Mouse (Mus musculus) forebrain, embryonic 10.5 days (tissue): ENCODE data around the gene Pbx3. TPM values are rescaled to one million over a fixed set of nuclear protein-coding genes. Genes with fewer than 3 reads are reported as not detected.

Experiments used
- DNase-seq: peaks from one replicate; pipeline ENCODE4 v3.0.0-alpha.2; 2017; ENCODE audit warnings: low spot score; ENCODE audit errors: extremely low spot score
- H3K27ac ChIP-seq: fragments of 300-500 bp; sonication (generic); 2 replicates; pipeline ENCODE4 v1.5.1; 2016; ENCODE audit warnings: mild to moderate bottlenecking
- H3K27me3 ChIP-seq: fragments of 300-500 bp; sonication (generic); 2 replicates; pipeline ENCODE4 v1.6.1; 2016; ENCODE audit warnings: mild to moderate bottlenecking; ENCODE audit not compliant: poor library complexity, severe bottlenecking
- H3K36me3 ChIP-seq: fragments of 300-500 bp; sonication (generic); replicated peaks from 2 replicates; pipeline ENCODE4 v1.6.1; 2016; ENCODE audit warnings: mild to moderate bottlenecking, moderate library complexity
- H3K4me1 ChIP-seq: fragments of 300-500 bp; sonication (generic); 2 replicates; pipeline ENCODE4 v1.6.1; 2016
- H3K4me3 ChIP-seq: fragments of 300-500 bp; sonication (generic); 2 replicates; pipeline ENCODE4 v1.5.1; 2016; ENCODE audit warnings: mild to moderate bottlenecking, moderate library complexity
- H3K9me3 ChIP-seq: fragments of 300-500 bp; sonication (generic); 2 replicates; pipeline ENCODE4 v1.6.1; 2016; ENCODE audit warnings: mild to moderate bottlenecking, moderate library complexity
- WGBS: fragments of 180-500 bp; shearing (Covaris S2); methylation state at CpG from one replicate; pipeline ENCODE4 v1.1.7; 2016; 5-methylcytosine and 5-hydroxymethylcytosine counted together
- polyA plus RNA-seq: library from polyadenylated mRNA; unstranded; fragments of >200 nt; fragmentation: Nextera tagmentation; extraction: Ambion mirVana; gene quantifications from 2 replicates; pipeline ENCODE4 v1.2.1, GENCODE M21; 2016

Gene Pbx3
- polyA plus RNA-seq, 1 experiment from 2014 or later: 27.4 TPM

GRCm38 (mm10) chr2:34150560-34150959 lies 222.4 kb downstream of the Pbx3 start:
- no peak overlapping the region for H3K27ac ChIP-seq
- WGBS: 88% methylated on average over 4 of the region's 4 CpGs

GRCm38 (mm10) chr2:34148214-34148613 lies 224.7 kb downstream of the Pbx3 start:
- 89% methylated on average over 7 of the region's 7 CpGs for WGBS

More at GRCm38 (mm10) chr2:34150560-34150959, 222.4 kb downstream of the Pbx3 start:
- no peak for DNase-seq
- Histone ChIP-seq H3K4me1 (peaks cover 5% of the 10 kb centered on the region; the same call in 1 of the 2 replicates), H3K4me3 (no peak overlapping the region), H3K27me3 (peaks cover 11% of the 10 kb centered on the region), H3K9me3 (no peaks in the 10 kb centered on the region), H3K36me3 (no peaks in the 10 kb centered on the region)

GRCm38 (mm10) chr2:34147476-34147875 lies 225.5 kb downstream of the Pbx3 start:
- 94% methylated on average over 14 of the region's 14 CpGs for WGBS

More at GRCm38 (mm10) chr2:34148214-34148613, 224.7 kb downstream of the Pbx3 start:
- H3K27me3 ChIP-seq: peaks cover 7% of the 10 kb centered on the region; the same call in 1 of the 2 replicates
- H3K4me3 ChIP-seq: no peak overlapping the region
- H3K36me3 ChIP-seq: no peaks in the 10 kb centered on the region
- no peaks in the 10 kb centered on the region for H3K4me1 ChIP-seq
- H3K27ac ChIP-seq: no peak overlapping the region
- H3K9me3 ChIP-seq: no peaks in the 10 kb centered on the region
- DNase-seq: no peak

GRCm38 (mm10) chr2:34147036-34147435 lies 225.9 kb downstream of the Pbx3 start:
- Histone ChIP-seq H3K4me1 (no peaks in the 10 kb centered on the region), H3K27ac (no peak overlapping the region), H3K27me3 (peaks cover 7% of the 10 kb centered on the region; the same call in 1 of the 2 replicates), H3K36me3 (no peaks in the 10 kb centered on the region), H3K9me3 (no peaks in the 10 kb centered on the region), H3K4me3 (no peak overlapping the region)
- no peak for DNase-seq
- 87% methylated on average over 4 of the region's 4 CpGs for WGBS

More at GRCm38 (mm10) chr2:34147476-34147875, 225.5 kb downstream of the Pbx3 start:
- H3K4me3 ChIP-seq: no peak overlapping the region
- H3K36me3 ChIP-seq: no peaks in the 10 kb centered on the region
- H3K27me3 ChIP-seq: peaks cover 7% of the 10 kb centered on the region; the same call in 1 of the 2 replicates
- H3K4me1 ChIP-seq: no peaks in the 10 kb centered on the region
- H3K27ac ChIP-seq: no peak overlapping the region
- DNase-seq: no peak
- no peaks in the 10 kb centered on the region for H3K9me3 ChIP-seq

GRCm38 (mm10) chr2:34146431-34146830 lies 226.5 kb downstream of the Pbx3 start:
- Histone ChIP-seq H3K4me1 (no peaks in the 10 kb centered on the region), H3K36me3 (no peaks in the 10 kb centered on the region), H3K27ac (no peak overlapping the region), H3K9me3 (no peaks in the 10 kb centered on the region), H3K27me3 (peaks cover 7% of the 10 kb centered on the region; the same call in 1 of the 2 replicates), H3K4me3 (no peak overlapping the region)
- 88% methylated on average over 1 of the region's 1 CpGs for WGBS
- DNase-seq: no peak

GRCm38 (mm10) chr2:34139470-34140158 lies 233.3 kb downstream of the Pbx3 start:
- Histone ChIP-seq H3K4me1 (peaks cover 10% of the 10 kb centered on the region), H3K27ac (no peak overlapping the region), H3K27me3 (peaks cover 3% of the 10 kb centered on the region; the same call in 1 of the 2 replicates), H3K9me3 (no peaks in the 10 kb centered on the region), H3K36me3 (no peaks in the 10 kb centered on the region), H3K4me3 (no peak overlapping the region)
- WGBS: 89% methylated on average over 5 of the region's 5 CpGs
- no peak for DNase-seq

- H3K4me1 ChIP-seq: peaks cover 11% of the 10 kb centered on the region
- 72% methylated on average over 7 of the region's 7 CpGs for WGBS
- peaks cover 39% of the 10 kb centered on the region for H3K27me3 ChIP-seq
- no peak overlapping the region for H3K4me3 ChIP-seq
- H3K9me3 ChIP-seq: no peaks in the 10 kb centered on the region
- DNase-seq: no peak
- no peaks in the 10 kb centered on the region for H3K36me3 ChIP-seq
- H3K27ac ChIP-seq: no peak overlapping the region
Measured at GRCm38 (mm10) chr2:34135316-34135715, 237.6 kb downstream of the Pbx3 start.

- Histone ChIP-seq H3K9me3 (no peaks in the 10 kb centered on the region), H3K27me3 (peaks cover 57% of the 10 kb centered on the region), H3K4me1 (peaks cover 33% of the 10 kb centered on the region), H3K27ac (no peak overlapping the region), H3K4me3 (no peak overlapping the region), H3K36me3 (no peaks in the 10 kb centered on the region)
- no peak for DNase-seq
- WGBS: 87% methylated on average over 1 of the region's 1 CpGs
Measured at GRCm38 (mm10) chr2:34132751-34133150, 240.2 kb downstream of the Pbx3 start.

- Histone ChIP-seq H3K4me3 (no peak overlapping the region), H3K27ac (0 out of 2 replicates have a peak overlapping the region, but pooled peaks have one; percentile 25), H3K27me3 (peaks cover 85% of the 10 kb centered on the region), H3K9me3 (no peaks in the 10 kb centered on the region), H3K36me3 (no peaks in the 10 kb centered on the region), H3K4me1 (peaks cover 23% of the 10 kb centered on the region)
- DNase-seq: no peak
- WGBS: 62% methylated on average over 13 of the region's 13 CpGs
Measured at GRCm38 (mm10) chr2:34129674-34130267, 243.2 kb downstream of the Pbx3 start.

GRCm38 (mm10) chr2:34127871-34128270 lies 245.1 kb downstream of the Pbx3 start:
- no peaks in the 10 kb centered on the region for H3K36me3 ChIP-seq
- no peak for DNase-seq
- H3K27me3 ChIP-seq: peaks cover 85% of the 10 kb centered on the region
- no peaks in the 10 kb centered on the region for H3K9me3 ChIP-seq
- no peak overlapping the region for H3K27ac ChIP-seq
- WGBS: 80% methylated on average over 1 of the region's 1 CpGs
- H3K4me3 ChIP-seq: no peak overlapping the region
- peaks cover 23% of the 10 kb centered on the region for H3K4me1 ChIP-seq

- Histone ChIP-seq H3K27me3 (peaks cover 65% of the 10 kb centered on the region), H3K4me3 (no peak overlapping the region), H3K36me3 (no peaks in the 10 kb centered on the region), H3K9me3 (no peaks in the 10 kb centered on the region), H3K27ac (no peak overlapping the region), H3K4me1 (peaks cover 19% of the 10 kb centered on the region)
- no peak for DNase-seq
- 84% methylated on average over 12 of the region's 12 CpGs for WGBS
Measured at GRCm38 (mm10) chr2:34123896-34124295, 249.0 kb downstream of the Pbx3 start.
